Mouse (Mus musculus): ENCODE measurements around the gene Tgtp1. TPM values are rescaled to one million over a fixed set of nuclear protein-coding genes. Genes with fewer than 3 reads are reported as not detected.

Tgtp1 gene
- 100 to 1,000 TPM; 134 to 203 TPM for polyA plus RNA-seq (2017; shearing (Covaris generic))

GRCm38 (mm10) chr11:48994018-48994417, at the start of gene Tgtp1:
Gene Tgtp1, minus strand, starts transcription at chr11:48994172.

GRCm38 (mm10) chr11:48991740-48992520, 2.0 kb downstream of the Tgtp1 start, which contains the start of gene Gm12185:
Gene Gm12185, minus strand, starts transcription at chr11:48992226.

GRCm38 (mm10) chr11:48979251-48979650, 14.7 kb downstream of the Tgtp1 start, which contains the start of gene 9930111J21Rik1:
Gene 9930111J21Rik1, minus strand, starts transcription at chr11:48979398.

GRCm38 (mm10) chr11:48978240-48978939, 15.6 kb downstream of the Tgtp1 start, which contains the start of gene Olfr56:
Gene Olfr56, plus strand, starts transcription at chr11:48978889.

GRCm38 (mm10) chr11:48946090-48946489, 47.9 kb downstream of the Tgtp1 start, which contains the start of gene Psme2b:
Gene Psme2b, minus strand, starts transcription at chr11:48946190.

Other genes starting within 250 kb of the Tgtp1 start
- 100 to 1,000 TPM; 542 to 598 TPM for gene Rack1, start 193.8 kb downstream of the Tgtp1 start, polyA plus RNA-seq (2017; shearing (Covaris generic))
- 1 to 10 TPM; 1.8 to 3.4 TPM for gene Trim41, start 176.8 kb downstream of the Tgtp1 start, polyA plus RNA-seq (2017; shearing (Covaris generic))
- gene Trim7, start 168.0 kb downstream of the Tgtp1 start, polyA plus RNA-seq (2017; shearing (Covaris generic)), result 1 to 10 TPM; 1.2 to 2.4 TPM
- gene Gm12184, start 167.5 kb downstream of the Tgtp1 start, polyA plus RNA-seq (2017; shearing (Covaris generic)), result 1 to 10 TPM; 7.7 to 8.2 TPM
- gene Irgm1, start 122.5 kb downstream of the Tgtp1 start, polyA plus RNA-seq (2017; shearing (Covaris generic)), result 100 to 1,000 TPM; 130 to 152 TPM
- 1 to 10 TPM in 1 of 2 experiments, under 1 TPM in 1; 0.96 to 1.4 TPM for gene Gm5431, start 92.0 kb downstream of the Tgtp1 start, polyA plus RNA-seq (2017; shearing (Covaris generic))
- gene Psme2b, start 48.0 kb downstream of the Tgtp1 start, polyA plus RNA-seq (2017; shearing (Covaris generic)), result 100 to 1,000 TPM; 178 to 182 TPM
- 1 to 10 TPM in 1 of 2 experiments, under 1 TPM in 1; 0.61 to 3.3 TPM for gene Olfr56, start 15.3 kb downstream of the Tgtp1 start, polyA plus RNA-seq (2017; shearing (Covaris generic))
- gene 9930111J21Rik1, start 14.8 kb downstream of the Tgtp1 start, polyA plus RNA-seq (2017; shearing (Covaris generic)), result 100 to 1,000 TPM; 163 to 179 TPM
- 1 to 10 TPM; 3.5 to 5.6 TPM for gene Gm12185, start 1.9 kb downstream of the Tgtp1 start, polyA plus RNA-seq (2017; shearing (Covaris generic))
- gene 9930111J21Rik2, start 57.1 kb upstream of the Tgtp1 start, polyA plus RNA-seq (2017; shearing (Covaris generic)), result 100 to 1,000 TPM in 1 of 2 experiments, 10 to 100 TPM in 1; 95.8 to 115 TPM
- 100 to 1,000 TPM; 237 to 258 TPM for gene Tgtp2, start 70.0 kb upstream of the Tgtp1 start, polyA plus RNA-seq (2017; shearing (Covaris generic))
- 100 to 1,000 TPM; 414 to 424 TPM for gene Ifi47, start 82.4 kb upstream of the Tgtp1 start, polyA plus RNA-seq (2017; shearing (Covaris generic))
- gene Olfr1396, start 120.7 kb upstream of the Tgtp1 start, polyA plus RNA-seq (2017; shearing (Covaris generic)), result not detected
- gene Olfr1395, start 148.1 kb upstream of the Tgtp1 start, polyA plus RNA-seq (2017; shearing (Covaris generic)), result not detected
- gene Olfr1394, start 160.2 kb upstream of the Tgtp1 start, polyA plus RNA-seq (2017; shearing (Covaris generic)), result not detected
- 1 to 10 TPM in 1 of 2 experiments, under 1 TPM in 1; 0.08 to 2.7 TPM for gene Btnl9, start 193.0 kb upstream of the Tgtp1 start, polyA plus RNA-seq (2017; shearing (Covaris generic))
- 10 to 100 TPM; 50.0 to 53.8 TPM for gene Zfp62, start 209.1 kb upstream of the Tgtp1 start, polyA plus RNA-seq (2017; shearing (Covaris generic))